Mouse (Mus musculus) intestine, embryonic 16.5 days (tissue): ENCODE measurements around the gene Cadm2. TPM values are rescaled to one million over a fixed set of nuclear protein-coding genes. Genes with fewer than 3 reads are reported as not detected.

ENCODE experiments used
- ATAC-seq: fragments of 200-750 bp; cut with Nextera tagmentation; 2 replicates; pipeline ENCODE4 v1.8.0; 2017; ENCODE audit warnings: moderate TSS enrichment, moderate library complexity
- H3K27ac ChIP-seq: fragments of 300-500 bp; sonication (generic); 2 replicates; pipeline ENCODE4 v1.5.1; 2014; ENCODE audit warnings: mild to moderate bottlenecking, low read length
- H3K27me3 ChIP-seq: fragments of 300-500 bp; sonication (generic); replicated peaks from 2 replicates; pipeline ENCODE4 v1.6.1; 2014; ENCODE audit warnings: low read length, control low read depth, mixed read lengths; ENCODE audit not compliant: control insufficient read depth, insufficient read depth
- H3K36me3 ChIP-seq: fragments of 300-500 bp; sonication (generic); 2 replicates; pipeline ENCODE4 v1.6.1; 2014; ENCODE audit warnings: low read length, control low read depth; ENCODE audit not compliant: control insufficient read depth, insufficient read depth
- H3K4me1 ChIP-seq: fragments of 300-500 bp; sonication (generic); 2 replicates; pipeline ENCODE4 v1.6.1; 2014; ENCODE audit warnings: low read length, control low read depth, mixed read lengths; ENCODE audit not compliant: control insufficient read depth, insufficient read depth
- H3K4me2 ChIP-seq: fragments of 300-500 bp; sonication (generic); 2 replicates; pipeline ENCODE4 v1.6.1; 2014; ENCODE audit warnings: low read depth, low read length, control low read depth
- H3K4me3 ChIP-seq: fragments of 300-500 bp; sonication (generic); 2 replicates; pipeline ENCODE4 v1.5.1; 2014; ENCODE audit warnings: mild to moderate bottlenecking, low read length
- H3K9ac ChIP-seq: fragments of 300-500 bp; sonication (generic); 2 replicates; pipeline ENCODE4 v1.6.1; 2014; ENCODE audit warnings: low read depth, low read length
- H3K9me3 ChIP-seq: fragments of 300-500 bp; sonication (generic); 2 replicates; pipeline ENCODE4 v1.6.1; 2016; ENCODE audit warnings: low read length, control low read depth; ENCODE audit not compliant: control insufficient read depth
- WGBS: fragments of 180-500 bp; shearing (Covaris S2); extraction: QIAGEN DNeasy Blood & Tissue Kit; methylation state at CpG from one replicate; pipeline ENCODE4 v1.1.7; 2014; 5-methylcytosine and 5-hydroxymethylcytosine counted together
- polyA plus RNA-seq: library from polyadenylated mRNA; unstranded; fragments of >200 nt; fragmentation: Nextera tagmentation; extraction: Ambion mirVana; gene quantifications from 2 replicates; pipeline ENCODE4 v1.2.1, GENCODE M21; 2015

Cadm2 gene
- polyA plus RNA-seq, 1 experiment from 2014 or later: 0.24 TPM

DNA sequence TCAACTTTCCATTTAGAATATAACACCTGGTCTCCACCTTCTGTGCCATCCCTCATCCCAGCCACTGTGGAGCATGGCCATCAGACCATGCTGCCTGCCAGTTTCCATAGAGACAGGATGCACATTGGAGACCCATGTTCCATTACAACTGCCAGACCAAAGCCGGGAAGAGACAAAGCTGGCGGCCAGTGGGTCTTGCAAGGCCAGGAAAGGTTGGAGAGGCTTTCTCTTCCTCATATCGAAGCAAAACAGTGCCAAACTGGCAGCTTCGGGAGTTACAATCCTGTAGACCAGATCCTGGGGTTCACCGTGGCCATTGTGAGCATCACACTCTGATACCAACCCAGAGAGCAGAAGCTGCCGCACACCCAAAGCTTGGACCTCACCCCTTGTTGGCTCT, 728.3 kb downstream of the Cadm2 start:
- Histone ChIP-seq H3K36me3 (no peaks in the 10 kb centered on the region), H3K27ac (no peak overlapping the region), H3K9ac (no peak overlapping the region), H3K4me3 (no peak overlapping the region), H3K4me1 (no peaks in the 10 kb centered on the region), H3K4me2 (no peak overlapping the region), H3K9me3 (no peaks in the 10 kb centered on the region), H3K27me3 (no peaks in the 10 kb centered on the region)
- ATAC-seq: no peak
- 84% methylated on average over 6 of the region's 6 CpGs for WGBS

DNA sequence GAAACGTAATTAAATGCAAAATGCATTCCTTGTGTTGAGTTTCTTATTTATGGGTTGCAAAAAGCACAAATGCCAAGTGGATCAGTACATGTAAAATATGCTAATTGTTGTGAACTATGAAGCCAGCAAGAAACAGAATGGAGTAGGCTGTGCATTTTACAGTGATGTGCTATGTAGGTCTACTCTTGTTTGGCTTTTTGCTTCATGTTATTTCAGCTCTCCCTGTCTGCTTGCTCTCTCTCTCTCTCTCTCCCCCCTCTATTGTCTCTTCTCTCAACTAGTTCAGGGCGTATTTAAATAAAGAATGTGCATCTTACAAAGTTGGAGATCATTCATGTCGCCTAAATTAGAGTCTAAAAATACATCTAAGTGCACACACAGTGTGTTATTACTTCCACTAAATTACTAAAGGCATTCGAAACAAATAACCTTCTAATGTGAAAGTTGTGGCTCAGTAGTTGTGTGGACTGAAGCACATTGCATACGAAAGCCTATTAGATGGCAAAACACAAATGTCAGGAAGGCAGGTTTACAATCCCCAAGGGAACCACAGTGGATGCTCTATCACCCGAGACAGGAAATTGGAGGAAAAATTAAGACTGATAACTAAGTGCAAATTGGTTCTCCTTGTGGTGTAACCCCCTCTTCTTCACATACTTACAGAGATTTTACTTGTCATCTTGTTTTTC, 729.0 kb downstream of the Cadm2 start:
- Histone ChIP-seq H3K36me3 (no peaks in the 10 kb centered on the region), H3K9me3 (no peaks in the 10 kb centered on the region), H3K4me3 (no peak overlapping the region), H3K27me3 (no peaks in the 10 kb centered on the region), H3K9ac (no peak overlapping the region), H3K4me2 (no peak overlapping the region), H3K4me1 (no peaks in the 10 kb centered on the region), H3K27ac (no peak overlapping the region)
- no peak for ATAC-seq
- WGBS: 71% methylated on average over 6 of the region's 6 CpGs

DNA sequence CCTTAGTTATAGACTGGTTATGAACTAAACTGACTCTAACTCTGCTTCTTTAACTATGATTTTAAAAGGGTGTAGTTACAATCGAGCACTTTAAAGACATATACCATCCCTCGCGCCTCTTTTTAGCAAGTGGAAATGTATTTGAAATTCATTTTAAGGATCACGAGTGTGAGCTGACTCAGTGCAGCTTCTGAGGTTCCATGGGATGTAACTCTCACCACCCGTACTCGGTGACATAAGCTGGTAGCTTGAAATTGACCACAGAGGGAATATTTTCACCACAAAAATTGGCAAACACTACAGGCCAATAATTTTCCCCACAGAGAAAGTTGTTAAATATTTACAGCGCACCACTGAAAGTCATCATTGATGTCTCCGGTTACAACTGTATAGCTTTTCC, 730.8 kb downstream of the Cadm2 start:
- Histone ChIP-seq H3K4me3 (no peak overlapping the region), H3K9me3 (no peaks in the 10 kb centered on the region), H3K27ac (no peak overlapping the region), H3K27me3 (no peaks in the 10 kb centered on the region), H3K9ac (no peak overlapping the region), H3K4me2 (no peak overlapping the region), H3K36me3 (no peaks in the 10 kb centered on the region), H3K4me1 (no peaks in the 10 kb centered on the region)
- 88% methylated on average over 8 of the region's 8 CpGs for WGBS
- no peak for ATAC-seq

DNA sequence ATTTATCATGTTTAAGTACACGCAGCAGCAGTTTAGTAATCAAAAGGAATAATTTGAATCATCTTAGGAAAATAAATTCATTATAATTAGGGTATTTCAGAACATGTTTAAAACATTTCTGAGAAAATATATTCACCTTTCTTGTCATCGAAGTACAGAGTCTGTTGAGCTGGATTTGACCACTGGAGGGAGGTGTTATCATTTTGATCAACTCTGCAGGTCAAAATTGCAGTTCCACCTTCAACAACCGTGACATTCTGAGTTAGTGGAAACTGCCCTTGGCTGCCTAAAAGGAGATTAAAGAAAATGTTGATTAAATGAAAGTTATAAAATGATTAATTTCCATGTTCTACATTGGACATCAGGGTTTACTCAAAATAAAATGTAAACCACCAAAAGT, 738.1 kb downstream of the Cadm2 start:
- Histone ChIP-seq H3K27me3 (no peaks in the 10 kb centered on the region), H3K27ac (no peak overlapping the region), H3K4me1 (no peaks in the 10 kb centered on the region), H3K36me3 (no peaks in the 10 kb centered on the region), H3K9me3 (no peaks in the 10 kb centered on the region), H3K9ac (no peak overlapping the region), H3K4me2 (no peak overlapping the region), H3K4me3 (no peak overlapping the region)
- WGBS: 44% methylated on average over 3 of the region's 3 CpGs
- ATAC-seq: no peak

DNA sequence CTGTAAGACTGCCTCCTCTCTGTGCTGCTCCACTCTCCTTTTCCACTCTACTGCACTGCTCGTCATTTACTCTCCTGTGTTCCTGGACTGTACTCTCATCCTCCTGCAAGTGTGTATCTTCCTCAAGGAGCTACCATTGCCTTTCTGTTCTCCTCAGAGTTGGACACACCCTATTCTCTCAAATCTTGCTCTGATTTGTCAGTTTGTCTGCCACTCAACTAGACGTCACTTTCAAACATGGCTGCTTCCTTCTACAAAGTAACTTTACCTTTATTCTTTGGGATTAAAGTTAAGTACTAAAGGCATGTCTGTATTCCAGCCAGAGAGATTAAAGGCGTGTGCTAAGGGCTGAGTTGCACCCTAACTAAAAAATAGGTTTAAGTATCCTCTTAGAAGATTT, 749.5 kb downstream of the Cadm2 start:
- WGBS: 77% methylated on average over 3 of the region's 3 CpGs
- no peak overlapping the region for H3K9ac ChIP-seq
- H3K9me3 ChIP-seq: no peaks in the 10 kb centered on the region
- H3K4me3 ChIP-seq: no peak overlapping the region
- H3K4me2 ChIP-seq: no peak overlapping the region
- H3K27ac ChIP-seq: no peak overlapping the region
- H3K27me3 ChIP-seq: no peaks in the 10 kb centered on the region
- H3K36me3 ChIP-seq: no peaks in the 10 kb centered on the region
- ATAC-seq: no peak
- no peaks in the 10 kb centered on the region for H3K4me1 ChIP-seq

DNA sequence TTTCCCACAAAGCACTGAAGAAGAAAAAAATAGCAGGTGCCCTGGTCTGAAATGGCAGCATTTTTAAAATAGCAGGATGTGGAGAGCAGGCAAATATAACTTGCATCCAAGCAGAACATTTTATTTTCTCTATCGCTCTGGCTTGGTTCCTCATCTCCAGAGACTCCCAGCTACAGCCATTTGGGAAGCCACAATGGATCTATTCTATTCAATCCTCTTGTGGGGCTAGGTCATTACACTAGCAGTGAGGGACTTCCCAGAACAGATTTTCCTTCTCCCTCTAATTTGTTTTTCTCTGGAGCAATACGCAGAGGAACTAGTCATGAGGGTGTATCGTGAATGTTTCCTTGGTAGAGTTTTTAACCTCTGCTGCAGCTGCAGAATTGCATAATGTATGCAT, 769.7 kb downstream of the Cadm2 start:
- H3K4me1 ChIP-seq: no peaks in the 10 kb centered on the region
- 81% methylated on average over 3 of the region's 3 CpGs for WGBS
- no peak overlapping the region for H3K9ac ChIP-seq
- no peaks in the 10 kb centered on the region for H3K27me3 ChIP-seq
- no peak overlapping the region for H3K27ac ChIP-seq
- H3K36me3 ChIP-seq: no peaks in the 10 kb centered on the region
- no peaks in the 10 kb centered on the region for H3K9me3 ChIP-seq
- no peak overlapping the region for H3K4me2 ChIP-seq
- no peak for ATAC-seq
- H3K4me3 ChIP-seq: no peak overlapping the region

DNA sequence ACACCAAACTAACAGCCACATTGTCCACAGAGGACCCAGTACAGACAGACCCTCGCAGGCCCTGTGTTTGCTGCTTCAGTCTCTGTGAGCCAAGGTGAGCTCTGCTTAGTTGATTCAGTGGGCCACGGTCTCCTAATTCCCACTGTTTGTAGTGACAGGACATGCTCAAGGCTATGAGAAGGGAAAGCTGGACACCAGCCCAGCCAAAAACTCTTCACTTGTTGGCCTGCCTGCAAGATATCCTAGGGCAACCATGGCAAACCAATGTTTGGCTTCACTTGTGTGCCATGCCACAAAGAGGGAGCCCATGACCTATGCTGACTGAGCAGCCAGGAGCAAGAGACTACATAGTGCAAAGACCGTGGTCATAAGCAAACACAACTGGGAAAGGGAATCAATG, 795.8 kb downstream of the Cadm2 start:
- ATAC-seq: no peak
- Histone ChIP-seq H3K4me2 (no peak overlapping the region), H3K9ac (no peak overlapping the region), H3K4me3 (no peak overlapping the region), H3K9me3 (no peaks in the 10 kb centered on the region), H3K36me3 (no peaks in the 10 kb centered on the region), H3K27ac (no peak overlapping the region), H3K4me1 (no peaks in the 10 kb centered on the region), H3K27me3 (no peaks in the 10 kb centered on the region)
- WGBS: 80% methylated on average over 3 of the region's 3 CpGs

DNA sequence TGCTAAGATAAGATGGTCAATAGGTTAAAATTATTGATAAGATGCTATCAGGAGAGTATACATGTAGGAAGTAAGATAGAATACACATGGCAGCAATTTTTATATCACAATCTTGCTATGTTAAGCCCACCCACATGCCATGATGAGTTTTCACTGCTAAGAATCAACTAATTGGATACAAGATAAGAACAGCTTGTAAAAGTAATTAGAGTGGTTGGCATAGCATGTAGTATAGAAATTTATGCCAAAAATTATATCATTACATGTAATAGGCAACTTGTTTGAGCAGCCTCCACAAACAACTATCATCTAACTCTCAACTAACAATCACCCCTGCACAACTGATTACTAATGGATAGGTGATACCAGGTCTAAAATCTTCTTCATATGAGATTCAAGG, 809.2 kb downstream of the Cadm2 start:
- no peak for ATAC-seq
- Histone ChIP-seq H3K9me3 (no peaks in the 10 kb centered on the region), H3K9ac (no peak overlapping the region), H3K27me3 (no peaks in the 10 kb centered on the region), H3K36me3 (no peaks in the 10 kb centered on the region), H3K27ac (no peak overlapping the region), H3K4me2 (no peak overlapping the region), H3K4me3 (no peak overlapping the region), H3K4me1 (no peaks in the 10 kb centered on the region)

DNA sequence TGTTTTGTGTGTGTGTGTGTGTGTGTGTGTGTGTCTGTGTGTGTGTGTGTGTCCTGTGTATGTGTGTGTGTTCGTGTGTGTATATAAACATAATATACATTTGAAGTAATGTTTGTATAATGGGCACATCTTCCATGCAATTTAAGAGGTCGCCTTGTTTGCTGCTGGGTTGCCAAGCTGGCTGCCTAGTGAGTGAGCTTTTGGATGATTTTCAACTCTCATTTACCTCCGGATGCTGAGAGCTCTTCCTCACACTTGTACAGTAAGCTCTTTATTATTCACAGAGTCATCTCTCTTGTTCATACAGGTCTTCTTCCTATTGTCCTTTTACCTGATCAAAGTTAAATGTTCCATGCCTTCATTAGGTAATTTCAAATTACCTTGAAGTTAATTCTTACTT, 822.5 kb downstream of the Cadm2 start:
- ATAC-seq: no peak
- H3K36me3 ChIP-seq: no peaks in the 10 kb centered on the region
- H3K4me2 ChIP-seq: no peak overlapping the region
- no peak overlapping the region for H3K4me3 ChIP-seq
- 64% methylated on average over 3 of the region's 3 CpGs for WGBS
- no peaks in the 10 kb centered on the region for H3K27me3 ChIP-seq
- H3K9ac ChIP-seq: no peak overlapping the region
- H3K9me3 ChIP-seq: no peaks in the 10 kb centered on the region
- no peaks in the 10 kb centered on the region for H3K4me1 ChIP-seq
- no peak overlapping the region for H3K27ac ChIP-seq

DNA sequence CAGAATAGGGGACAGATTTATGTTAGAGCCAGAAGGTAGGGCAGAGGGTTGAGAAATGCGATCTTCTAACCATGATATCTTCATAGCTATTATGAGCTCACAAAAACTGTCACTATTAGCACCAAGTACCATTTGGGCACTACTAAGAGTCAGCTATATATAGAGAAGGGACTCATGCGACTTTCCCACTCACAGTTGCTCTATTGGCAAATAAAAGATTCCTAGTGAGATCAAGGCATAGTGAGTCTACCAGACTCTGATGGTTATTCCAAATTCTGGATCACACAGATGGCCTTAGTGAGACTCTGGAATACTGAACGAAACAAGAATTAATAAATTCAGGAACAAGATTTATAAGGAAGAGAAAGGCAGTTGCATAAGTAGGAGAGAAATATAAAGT, 827.6 kb downstream of the Cadm2 start:
- no peaks in the 10 kb centered on the region for H3K36me3 ChIP-seq
- WGBS: 86% methylated on average over 3 of the region's 3 CpGs
- H3K9me3 ChIP-seq: no peaks in the 10 kb centered on the region
- H3K9ac ChIP-seq: no peak overlapping the region
- no peak for ATAC-seq
- H3K27ac ChIP-seq: no peak overlapping the region
- H3K27me3 ChIP-seq: no peaks in the 10 kb centered on the region
- H3K4me3 ChIP-seq: no peak overlapping the region
- no peak overlapping the region for H3K4me2 ChIP-seq
- no peaks in the 10 kb centered on the region for H3K4me1 ChIP-seq
